Mouse (Mus musculus) hindbrain, embryonic 11.5 days (tissue): ENCODE measurements around the gene Sort1. TPM values are rescaled to one million over a fixed set of nuclear protein-coding genes. Genes with fewer than 3 reads are reported as not detected.

ENCODE experiments used
- ATAC-seq: fragments of 200-750 bp; cut with Nextera tagmentation; 2 replicates; pipeline ENCODE4 v1.8.0; 2017; ENCODE audit warnings: mild to moderate bottlenecking, moderate TSS enrichment, moderate library complexity; ENCODE audit not compliant: low FRiP score
- DNase-seq: peaks from one replicate; pipeline ENCODE4 v3.0.0-alpha.2; 2015; ENCODE audit warnings: low spot score
- H3K27ac ChIP-seq: fragments of 300-500 bp; sonication (generic); 2 replicates; pipeline ENCODE4 v1.5.1; 2014; ENCODE audit warnings: mild to moderate bottlenecking, low read depth, low read length
- H3K27me3 ChIP-seq: fragments of 300-500 bp; sonication (generic); 2 replicates; pipeline ENCODE4 v1.6.1; 2014; ENCODE audit warnings: mild to moderate bottlenecking, low read length, moderate library complexity, mixed read lengths; ENCODE audit not compliant: control insufficient read depth, insufficient read depth
- H3K36me3 ChIP-seq: fragments of 300-500 bp; sonication (generic); 2 replicates; pipeline ENCODE4 v1.6.1; 2014; ENCODE audit warnings: mild to moderate bottlenecking, low read length, moderate library complexity, mixed read lengths; ENCODE audit not compliant: control insufficient read depth, insufficient read depth
- H3K4me1 ChIP-seq: fragments of 300-500 bp; sonication (generic); replicated peaks from 2 replicates; pipeline ENCODE4 v1.6.1; 2014; ENCODE audit warnings: low read length, mixed read lengths; ENCODE audit not compliant: control insufficient read depth, insufficient read depth
- H3K4me2 ChIP-seq: fragments of 300-500 bp; sonication (generic); replicated peaks from 2 replicates; pipeline ENCODE4 v1.6.1; 2014; ENCODE audit warnings: mild to moderate bottlenecking, low read depth, low read length
- H3K4me3 ChIP-seq: fragments of 300-500 bp; sonication (generic); 2 replicates; pipeline ENCODE4 v1.5.1; 2014; ENCODE audit warnings: low read depth, low read length
- H3K9ac ChIP-seq: fragments of 300-500 bp; sonication (generic); 2 replicates; pipeline ENCODE4 v1.6.1; 2014; ENCODE audit warnings: low read depth, low read length
- H3K9me3 ChIP-seq: fragments of 300-500 bp; sonication (generic); 2 replicates; pipeline ENCODE4 v1.6.1; 2016; ENCODE audit warnings: low read length; ENCODE audit not compliant: control insufficient read depth
- WGBS: fragments of 180-500 bp; shearing (Covaris S2); extraction: QIAGEN DNeasy Blood & Tissue Kit; methylation state at CpG from one replicate; pipeline ENCODE4 v1.1.7; 2014; 5-methylcytosine and 5-hydroxymethylcytosine counted together
- polyA plus RNA-seq: library from polyadenylated mRNA; unstranded; fragments of >200 nt; fragmentation: Nextera tagmentation; extraction: Ambion mirVana; gene quantifications from 2 replicates; pipeline ENCODE4 v1.2.1, GENCODE M21; 2014

The Sort1 gene
- polyA plus RNA-seq, 1 experiment from 2014 or later, result 20.2 TPM

GRCm38 (mm10) chr3:108318517-108318916 lies 34.6 kb downstream of the Sort1 start:
- Histone ChIP-seq H3K4me2 (no peak overlapping the region), H3K27ac (no peak overlapping the region), H3K4me1 (no peaks in the 10 kb centered on the region), H3K36me3 (no peaks in the 10 kb centered on the region), H3K9me3 (no peaks in the 10 kb centered on the region), H3K9ac (no peak overlapping the region), H3K4me3 (no peak overlapping the region), H3K27me3 (no peaks in the 10 kb centered on the region)
- no peak for ATAC-seq
- DNase-seq, result no peak
- WGBS, result 56% methylated on average over 2 of the region's 2 CpGs

GRCm38 (mm10) chr3:108321671-108322070 lies 37.8 kb downstream of the Sort1 start:
- DNase-seq (no peak), ATAC-seq (no peak)
- Histone ChIP-seq H3K27ac (no peak overlapping the region), H3K36me3 (no peaks in the 10 kb centered on the region), H3K4me1 (no peaks in the 10 kb centered on the region), H3K4me2 (no peak overlapping the region), H3K27me3 (no peaks in the 10 kb centered on the region), H3K4me3 (no peak overlapping the region), H3K9ac (no peak overlapping the region), H3K9me3 (no peaks in the 10 kb centered on the region)
- 83% methylated on average over 4 of the region's 4 CpGs for WGBS

GRCm38 (mm10) chr3:108322136-108322535 lies 38.3 kb downstream of the Sort1 start:
- Histone ChIP-seq H3K27ac (no peak overlapping the region), H3K4me3 (no peak overlapping the region), H3K4me1 (no peaks in the 10 kb centered on the region), H3K36me3 (no peaks in the 10 kb centered on the region), H3K27me3 (no peaks in the 10 kb centered on the region), H3K9me3 (no peaks in the 10 kb centered on the region), H3K9ac (no peak overlapping the region), H3K4me2 (no peak overlapping the region)
- no peak for ATAC-seq
- no peak for DNase-seq
- 89% methylated on average over 4 of the region's 4 CpGs for WGBS

- ATAC-seq (no peak), DNase-seq (no peak)
- WGBS, result 84% methylated on average over 3 of the region's 3 CpGs
- H3K4me2 ChIP-seq, result no peak overlapping the region
- no peaks in the 10 kb centered on the region for H3K27me3 ChIP-seq
- H3K9ac ChIP-seq, result no peak overlapping the region
- H3K27ac ChIP-seq, result no peak overlapping the region
- no peaks in the 10 kb centered on the region for H3K36me3 ChIP-seq
- no peaks in the 10 kb centered on the region for H3K9me3 ChIP-seq
- H3K4me3 ChIP-seq, result no peak overlapping the region
- H3K4me1 ChIP-seq, result no peaks in the 10 kb centered on the region
Measured at GRCm38 (mm10) chr3:108322962-108323361, 39.1 kb downstream of the Sort1 start.

GRCm38 (mm10) chr3:108324837-108325236 lies 41.0 kb downstream of the Sort1 start:
- ATAC-seq (no peak), DNase-seq (no peak)
- H3K4me3 ChIP-seq, result no peak overlapping the region
- H3K4me1 ChIP-seq, result no peaks in the 10 kb centered on the region
- no peak overlapping the region for H3K27ac ChIP-seq
- 93% methylated on average over 4 of the region's 4 CpGs for WGBS
- no peaks in the 10 kb centered on the region for H3K27me3 ChIP-seq
- H3K36me3 ChIP-seq, result no peaks in the 10 kb centered on the region
- H3K4me2 ChIP-seq, result no peak overlapping the region
- H3K9ac ChIP-seq, result no peak overlapping the region
- no peaks in the 10 kb centered on the region for H3K9me3 ChIP-seq

GRCm38 (mm10) chr3:108325521-108325920 lies 41.6 kb downstream of the Sort1 start:
- Histone ChIP-seq H3K27ac (no peak overlapping the region), H3K36me3 (no peaks in the 10 kb centered on the region), H3K4me3 (no peak overlapping the region), H3K9ac (no peak overlapping the region), H3K27me3 (no peaks in the 10 kb centered on the region), H3K4me2 (no peak overlapping the region), H3K9me3 (no peaks in the 10 kb centered on the region), H3K4me1 (no peaks in the 10 kb centered on the region)
- 95% methylated on average over 9 of the region's 9 CpGs for WGBS
- DNase-seq (no peak), ATAC-seq (no peak)

- Histone ChIP-seq H3K27me3 (no peaks in the 10 kb centered on the region), H3K9ac (no peak overlapping the region), H3K4me2 (no peak overlapping the region), H3K9me3 (no peaks in the 10 kb centered on the region), H3K27ac (no peak overlapping the region), H3K4me3 (no peak overlapping the region), H3K36me3 (peaks cover 2% of the 10 kb centered on the region; the same call in 1 of the 2 replicates), H3K4me1 (no peaks in the 10 kb centered on the region)
- 92% methylated on average over 8 of the region's 8 CpGs for WGBS
- DNase-seq (no peak), ATAC-seq (no peak)
Measured at GRCm38 (mm10) chr3:108327275-108327674, 43.4 kb downstream of the Sort1 start.

- ATAC-seq, result no peak
- WGBS, result 87% methylated on average over 3 of the region's 3 CpGs
Measured at GRCm38 (mm10) chr3:108327916-108328315, 44.0 kb downstream of the Sort1 start.

GRCm38 (mm10) chr3:108328441-108328841 lies 44.6 kb downstream of the Sort1 start:
- Histone ChIP-seq H3K27me3 (no peaks in the 10 kb centered on the region), H3K4me2 (no peak overlapping the region), H3K4me3 (no peak overlapping the region), H3K36me3 (peaks cover 6% of the 10 kb centered on the region; the same call in 1 of the 2 replicates), H3K9me3 (no peaks in the 10 kb centered on the region), H3K9ac (no peak overlapping the region), H3K27ac (no peak overlapping the region), H3K4me1 (no peaks in the 10 kb centered on the region)
- ATAC-seq (no peak), DNase-seq (no peak)
- WGBS, result 75% methylated on average over 9 of the region's 9 CpGs

More at GRCm38 (mm10) chr3:108327916-108328315, 44.0 kb downstream of the Sort1 start:
- Histone ChIP-seq H3K9me3 (no peaks in the 10 kb centered on the region), H3K4me2 (no peak overlapping the region), H3K4me3 (no peak overlapping the region), H3K27ac (no peak overlapping the region), H3K9ac (no peak overlapping the region), H3K27me3 (no peaks in the 10 kb centered on the region), H3K4me1 (no peaks in the 10 kb centered on the region), H3K36me3 (peaks cover 6% of the 10 kb centered on the region; the same call in 1 of the 2 replicates)
- no peak for DNase-seq
